Mouse (Mus musculus): ENCODE measurements around the gene Psap.
"Not testable (repeated sequence)": the region's sequence is repeated elsewhere in the genome, so short reads cannot be mapped to it uniquely, and the experiment has no call there.

Gene Psap

GRCm38 (mm10) chr10:60277207-60278005, at the start of gene Psap:
Gene Psap (plus strand): TSS chr10:60277627.
- DNase-seq, result peak; percentile 97

- DNase-seq, result no peak
These were observed 49.8 kb upstream of the Psap start for GRCm38 (mm10) chr10:60227666-60228065.

- no peak for DNase-seq
These were observed 48.3 kb upstream of the Psap start for GRCm38 (mm10) chr10:60229113-60229512.

DNA sequence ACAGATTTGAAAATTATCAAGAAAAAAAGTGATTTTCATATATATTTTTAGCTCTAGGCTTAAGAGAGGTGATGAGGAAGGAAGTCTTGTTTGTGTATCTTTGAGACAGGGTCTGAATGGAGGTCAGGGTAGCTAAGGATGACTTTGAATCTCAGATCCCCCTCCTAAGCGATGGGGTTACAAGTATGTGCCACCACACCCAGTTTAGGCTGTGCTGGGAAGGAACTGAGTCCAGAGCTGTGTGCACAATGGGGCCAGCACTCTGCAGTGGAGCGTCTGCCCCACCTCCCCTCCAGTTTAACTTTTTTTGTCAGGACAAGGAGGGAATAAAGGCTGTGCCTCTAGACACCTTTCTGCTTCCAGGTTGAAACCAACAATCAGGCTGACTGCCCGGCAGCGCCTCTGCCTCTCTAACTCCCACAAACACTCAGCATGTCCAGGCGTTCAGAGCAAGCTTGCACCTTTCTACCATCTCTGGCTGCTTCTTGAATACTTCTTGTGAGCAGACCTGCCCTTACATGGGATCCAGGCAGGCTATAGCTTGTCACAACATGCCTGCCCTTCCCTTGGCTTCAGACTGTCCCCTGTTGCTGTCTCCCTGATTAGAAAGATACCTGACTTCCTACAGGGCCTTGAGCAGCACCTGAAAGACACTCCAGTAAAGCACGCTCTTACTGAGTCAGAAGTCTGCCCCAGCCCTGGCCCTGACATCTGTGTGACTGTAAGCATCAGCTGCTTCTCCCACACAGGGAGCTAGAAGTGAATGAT, 46.9 kb upstream of the Psap start:
- no peak for DNase-seq

DNA sequence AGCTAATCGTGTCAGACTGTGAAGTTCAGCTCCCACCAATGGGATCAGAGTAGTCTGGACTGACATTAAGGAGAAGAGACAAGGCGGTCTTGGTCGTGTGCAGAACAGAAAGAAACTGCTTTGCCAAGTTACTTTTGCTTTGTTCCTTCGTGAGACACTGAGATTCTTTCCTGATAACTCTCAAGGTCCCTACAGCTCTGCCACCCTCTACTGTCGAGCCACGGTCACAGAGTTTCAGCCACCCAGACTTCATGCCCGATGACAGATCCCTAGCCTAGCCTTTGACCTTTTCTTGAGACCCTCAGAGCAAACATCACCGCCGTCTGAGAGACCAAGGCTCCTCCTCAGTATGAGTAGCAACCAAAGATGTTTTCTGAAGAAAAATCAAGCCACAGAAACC, 43.4 kb upstream of the Psap start:
- no peak for DNase-seq

DNA sequence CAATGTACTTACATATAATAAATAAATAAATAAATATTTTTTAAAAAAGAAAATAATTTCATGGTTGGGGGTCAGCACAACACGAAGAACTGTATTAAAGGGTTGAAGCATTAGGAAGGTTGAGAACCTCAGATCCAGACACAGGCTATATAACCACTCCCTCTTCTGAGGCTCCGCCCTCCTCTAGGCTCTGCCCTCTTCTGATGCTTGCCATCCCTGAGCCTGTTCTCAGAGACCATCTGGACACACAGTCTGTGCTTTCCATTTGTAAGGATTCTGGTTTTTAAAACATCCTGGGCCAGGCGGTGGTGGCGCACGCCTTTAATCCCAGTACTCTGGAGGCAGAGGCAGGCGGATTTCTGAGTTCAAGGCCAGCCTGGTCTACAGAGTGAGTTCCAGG, 41.6 kb upstream of the Psap start:
- not testable (repeated sequence) for DNase-seq

DNA sequence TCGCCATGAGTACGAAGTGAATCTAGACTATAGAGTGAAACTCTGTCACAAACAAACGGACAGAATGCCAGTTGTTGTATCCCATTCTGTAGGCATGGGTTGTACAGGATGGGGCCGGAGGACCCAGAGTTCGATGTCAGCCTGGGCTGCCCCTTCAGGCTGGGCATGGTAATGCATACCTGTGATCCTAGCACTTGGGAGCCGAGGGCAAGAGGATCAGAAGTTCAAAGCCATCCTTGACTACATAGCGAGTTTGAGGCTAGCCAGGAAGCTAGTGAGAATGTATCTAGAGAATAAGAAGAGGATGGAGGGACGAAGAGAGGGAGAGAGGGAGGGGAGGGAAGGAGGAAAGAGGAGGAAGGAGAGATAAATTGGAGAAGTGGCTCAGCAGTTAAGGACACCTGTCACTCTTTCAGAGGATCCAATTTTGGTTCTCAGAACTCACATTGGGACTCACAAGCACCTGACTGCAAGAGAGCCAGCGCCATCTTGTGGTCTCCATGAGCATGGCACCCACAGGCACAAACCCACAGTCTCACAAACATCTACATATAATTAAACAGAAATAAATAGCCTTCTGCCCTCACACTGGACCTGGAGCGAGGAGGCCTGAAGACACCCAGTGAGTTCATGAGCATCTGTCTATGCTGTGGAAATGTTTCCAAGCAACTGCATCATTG, 39.8 kb upstream of the Psap start:
- peak; percentile 68 for DNase-seq

- DNase-seq, result no peak
These were observed 37.0 kb upstream of the Psap start for GRCm38 (mm10) chr10:60240416-60240815.

DNA sequence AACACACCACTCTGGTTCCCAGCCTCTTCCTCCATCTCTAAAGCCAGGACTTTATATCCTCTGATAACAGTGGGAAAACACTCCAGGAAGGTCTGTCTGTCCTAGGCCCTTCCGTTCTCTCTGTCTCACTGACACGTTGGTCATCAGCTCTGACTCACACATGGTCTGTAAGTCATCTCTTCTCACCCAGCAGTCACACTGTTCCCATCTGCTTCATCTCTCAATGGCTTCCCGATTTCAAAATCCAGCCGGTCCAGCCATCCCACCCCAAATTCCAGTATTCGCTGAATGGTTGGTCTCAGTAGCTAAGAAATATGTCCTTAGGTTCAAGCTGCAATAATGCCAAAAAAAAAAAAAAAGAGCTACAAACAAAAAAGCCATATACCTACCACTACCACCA, 33.5 kb upstream of the Psap start:
- DNase-seq, result no peak

DNA sequence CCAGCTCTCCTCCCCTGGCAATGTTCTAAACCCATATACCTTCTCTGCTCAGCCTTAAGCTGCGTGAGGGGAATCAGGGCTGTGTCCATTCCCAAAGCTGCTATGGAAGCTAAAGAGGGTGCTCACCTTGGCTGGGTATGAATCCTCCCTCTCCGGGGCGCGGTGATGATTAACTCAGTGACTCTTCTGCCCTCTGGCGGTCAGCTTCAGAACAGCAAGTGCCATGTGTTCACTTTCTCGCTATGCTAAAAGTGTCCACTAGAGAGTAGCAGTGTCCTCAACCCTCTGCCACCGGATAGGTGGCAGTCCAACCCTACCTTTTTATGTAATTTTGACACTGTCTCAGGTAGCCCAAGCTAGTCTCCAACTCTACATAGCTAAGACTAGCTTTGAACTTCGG, 32.4 kb upstream of the Psap start:
- DNase-seq, result peak; percentile 92

- DNase-seq, result no peak
These were observed 31.8 kb upstream of the Psap start for GRCm38 (mm10) chr10:60245635-60246034.

DNA sequence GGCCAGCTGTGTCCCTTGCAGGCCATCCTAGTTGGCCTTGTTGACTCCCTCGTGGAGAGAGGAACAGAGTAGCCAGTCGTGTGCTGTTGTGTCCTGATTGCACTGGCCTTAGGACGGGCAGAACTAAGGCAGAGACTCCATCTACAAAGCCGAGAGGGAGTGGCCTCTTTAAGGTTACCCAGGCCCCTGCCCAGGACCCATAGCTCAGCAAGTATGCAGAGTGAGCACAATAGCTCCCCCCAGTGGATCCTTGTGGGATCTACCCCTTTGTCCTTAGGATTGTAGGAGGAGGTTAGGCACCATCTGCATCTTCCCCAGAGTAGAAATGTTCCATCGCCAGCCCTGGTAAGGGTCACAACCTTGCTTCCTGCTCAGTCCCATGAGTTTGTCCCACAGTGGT, 30.9 kb upstream of the Psap start:
- peak; percentile 74 for DNase-seq

DNA sequence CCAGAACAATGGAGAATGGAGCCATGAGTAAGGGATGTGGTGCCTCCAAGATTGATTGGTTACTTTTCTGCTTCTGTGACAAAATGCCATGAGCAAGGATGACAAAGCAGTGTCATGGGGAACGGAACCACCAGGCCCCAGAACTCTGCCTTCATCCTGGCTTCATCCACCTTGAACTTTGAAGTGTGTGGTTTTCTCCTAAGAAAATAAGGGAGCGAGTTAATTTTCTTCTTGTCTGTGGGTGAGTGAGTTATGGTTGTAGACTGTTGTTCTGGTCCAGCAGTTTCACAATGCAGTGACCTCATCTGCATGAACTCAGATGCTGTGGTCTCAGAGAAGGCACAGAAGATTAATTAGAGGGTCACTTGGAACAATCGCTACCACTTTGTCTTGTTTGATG, 29.1 kb upstream of the Psap start:
- DNase-seq, result not testable (repeated sequence)

DNA sequence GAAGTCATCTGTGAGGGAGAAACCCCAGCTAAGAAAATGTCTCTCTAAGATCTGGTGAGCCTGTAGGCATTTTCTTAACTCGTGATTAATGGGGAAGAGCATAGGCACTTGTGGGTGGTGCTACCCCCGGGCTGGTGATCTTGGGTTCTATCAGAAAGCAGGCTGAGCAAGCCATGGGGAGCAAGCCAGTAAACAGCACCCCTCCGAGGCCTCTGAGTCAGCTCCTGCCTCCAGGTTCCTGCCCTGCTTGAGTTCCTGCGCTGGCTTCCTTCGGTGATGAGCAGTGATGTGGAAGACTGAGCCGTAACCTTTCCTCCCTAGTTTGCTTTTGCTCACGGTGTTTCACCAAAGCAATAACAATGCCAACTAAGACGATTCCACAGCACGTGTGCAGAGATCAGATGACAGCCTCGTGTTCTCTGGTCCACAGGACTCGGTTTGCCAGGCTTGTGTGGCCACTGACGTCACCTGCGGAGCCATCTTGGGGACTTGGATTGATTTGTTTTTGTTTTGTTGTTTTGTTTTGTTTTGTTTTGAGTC, 26.9 kb upstream of the Psap start:
- DNase-seq, result no peak

DNA sequence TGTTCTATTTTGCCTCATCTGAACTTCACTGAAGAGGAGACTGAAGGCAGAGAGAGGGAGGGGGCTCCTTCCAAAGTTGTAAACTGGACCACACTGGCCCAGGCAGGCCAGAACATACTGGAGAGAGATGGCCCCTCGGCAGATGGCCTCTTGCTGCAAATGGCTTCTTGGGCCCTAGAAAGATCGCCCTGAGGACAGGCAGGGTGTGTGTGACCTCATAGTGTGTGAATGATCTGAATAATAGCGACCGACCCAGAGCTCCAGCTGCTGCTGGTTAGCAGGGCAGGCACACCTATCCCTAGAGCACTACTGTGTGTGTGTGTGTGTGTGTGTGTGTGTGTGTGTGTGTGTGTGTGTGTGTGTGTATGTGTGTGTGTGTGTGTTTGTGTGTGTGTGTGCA, 25.2 kb upstream of the Psap start:
- no peak for DNase-seq

GRCm38 (mm10) chr10:60252606-60253005, 24.8 kb upstream of the Psap start:
- no peak for DNase-seq

GRCm38 (mm10) chr10:60256088-60256487, 21.3 kb upstream of the Psap start:
- no peak for DNase-seq

- DNase-seq, result no peak
These were observed 20.1 kb upstream of the Psap start for GRCm38 (mm10) chr10:60257261-60257825.

DNA sequence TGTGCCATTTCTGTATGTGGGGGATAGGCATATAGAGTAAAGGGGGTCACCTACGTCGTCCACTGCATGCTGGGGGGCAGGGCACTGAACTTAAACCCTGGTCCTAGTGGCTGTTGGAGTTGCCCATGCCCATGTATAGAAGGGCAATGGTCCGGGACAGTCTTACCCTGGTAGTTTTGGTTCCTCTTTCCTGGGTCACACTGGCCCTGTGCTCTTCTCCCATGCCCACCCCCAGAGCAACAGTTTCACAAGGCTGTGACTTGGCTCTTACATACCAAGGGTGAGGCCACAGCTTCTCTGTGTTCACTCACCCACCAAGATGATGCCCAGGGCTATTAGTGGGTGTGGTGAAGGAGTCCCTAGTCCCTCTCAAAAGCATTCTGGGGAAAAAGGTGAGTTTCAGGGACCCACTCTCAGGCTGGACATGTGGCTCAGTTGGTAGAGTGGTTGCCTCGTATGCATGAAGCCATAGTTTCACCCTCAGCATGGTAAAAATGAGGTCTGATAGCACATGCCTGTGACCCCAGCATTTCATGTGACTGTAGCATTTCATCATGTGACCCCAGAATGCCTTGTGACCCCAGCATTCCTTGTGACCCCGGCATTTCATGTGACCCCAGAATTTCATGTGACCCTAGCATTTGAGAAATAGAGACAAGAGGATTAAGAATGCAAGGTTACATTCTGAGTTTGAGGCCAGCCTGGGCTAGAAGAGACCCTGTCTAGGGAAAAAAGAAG, 16.7 kb upstream of the Psap start:
- no peak for DNase-seq

DNA sequence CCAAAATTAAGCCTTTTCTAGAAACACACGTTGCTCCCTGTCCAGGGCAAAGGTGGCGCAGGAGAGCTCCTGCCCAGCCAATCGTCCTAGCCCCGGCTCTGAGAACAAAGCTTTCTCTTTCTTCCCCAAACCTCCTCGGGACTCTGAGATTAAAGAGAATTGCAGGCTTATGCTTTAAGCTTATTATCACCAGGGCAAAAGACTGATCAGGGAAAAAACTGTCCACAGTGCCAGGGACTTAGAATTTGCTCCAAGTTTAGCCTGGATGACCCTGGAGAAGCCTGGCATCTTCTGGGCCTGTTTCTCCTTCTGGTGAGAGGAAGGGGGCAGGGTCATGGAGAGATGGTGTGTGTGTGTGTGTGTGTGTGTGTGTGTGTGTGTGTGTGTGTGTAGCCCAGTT, 15.9 kb upstream of the Psap start:
- no peak for DNase-seq

GRCm38 (mm10) chr10:60262386-60262785, 15.0 kb upstream of the Psap start:
- peak; percentile 85 for DNase-seq

GRCm38 (mm10) chr10:60263351-60263750, 14.1 kb upstream of the Psap start:
- peak; percentile 40 for DNase-seq
